Mouse (Mus musculus): ENCODE measurements at regions not wholly inside any gene's neighbourhood (a gene's known extent, or its start where the extent isn't known, plus 50 kb on each side); places are given as distances from the start of the nearest gene placed in this dataset.

DNA sequence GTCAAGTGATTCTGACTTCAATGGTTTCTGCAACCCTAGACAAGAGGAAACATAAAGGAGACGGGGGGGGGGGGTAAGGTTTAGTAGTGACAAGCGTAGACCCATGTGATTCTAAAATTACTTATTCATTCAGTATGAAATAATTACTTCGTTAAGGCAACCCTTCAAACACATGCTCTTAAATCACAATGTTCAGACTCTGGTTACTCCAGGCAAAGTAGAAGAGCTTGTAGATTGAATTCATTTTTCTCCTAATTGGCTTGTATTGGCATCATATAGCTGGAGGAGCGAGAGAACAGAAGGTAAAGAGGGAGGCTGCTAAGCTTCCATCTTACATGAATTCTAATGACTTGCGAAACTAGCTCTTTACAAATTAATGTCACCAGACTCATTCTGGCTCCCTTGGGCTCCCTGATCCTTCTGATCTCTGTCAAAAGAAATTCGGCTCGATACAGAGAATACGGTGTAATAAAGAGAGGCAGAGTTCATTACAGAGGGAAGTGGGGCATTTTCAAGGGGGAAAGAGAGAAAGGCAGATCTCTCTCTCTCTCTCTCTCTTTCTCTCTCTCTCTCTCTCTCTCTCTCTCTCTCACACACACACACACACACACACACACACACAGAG lies 163.6 kb upstream of the Egfl6 start:
- no peak for TF ChIP-seq GATA1 (IDR thresholded peaks at IDR 0.05; ENCODE audit: borderline replicate concordance, low read length)
- no peak for TF ChIP-seq FLI1 (IDR thresholded peaks at IDR 0.05; ENCODE audit: low read length)
